Mouse (Mus musculus): ENCODE results near the gene Rpusd3.

The Rpusd3 gene

DNA sequence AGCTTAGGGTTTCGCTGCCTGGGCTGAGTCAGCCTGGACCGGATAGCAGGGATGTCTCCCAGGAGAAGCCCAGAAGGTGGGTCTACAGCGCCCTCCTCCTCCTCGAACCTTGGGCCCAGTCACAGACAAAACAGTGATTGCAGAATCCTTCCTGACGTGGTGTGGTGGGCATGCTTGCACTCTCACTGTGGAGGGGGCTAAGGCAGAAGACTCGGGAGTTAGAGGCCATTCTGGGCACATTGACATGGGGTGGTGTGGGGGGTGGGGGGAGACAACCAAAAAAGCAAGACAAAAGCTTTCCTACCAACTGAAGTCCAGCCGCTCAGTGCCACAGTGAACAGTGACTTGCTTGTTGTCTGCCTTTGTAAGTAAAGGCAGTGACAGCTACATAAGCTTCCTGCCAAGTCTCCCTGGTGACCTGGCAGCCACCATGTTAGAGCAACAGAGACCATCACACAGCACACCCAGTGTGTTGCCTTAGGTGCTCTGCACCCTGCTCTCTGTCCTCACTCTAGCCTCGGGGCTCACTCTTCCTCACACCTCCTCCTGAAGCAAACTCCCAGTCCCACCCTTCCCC is 34.7 kb downstream of the Rpusd3 start:
- DNase-seq: peak; percentile 39

DNA sequence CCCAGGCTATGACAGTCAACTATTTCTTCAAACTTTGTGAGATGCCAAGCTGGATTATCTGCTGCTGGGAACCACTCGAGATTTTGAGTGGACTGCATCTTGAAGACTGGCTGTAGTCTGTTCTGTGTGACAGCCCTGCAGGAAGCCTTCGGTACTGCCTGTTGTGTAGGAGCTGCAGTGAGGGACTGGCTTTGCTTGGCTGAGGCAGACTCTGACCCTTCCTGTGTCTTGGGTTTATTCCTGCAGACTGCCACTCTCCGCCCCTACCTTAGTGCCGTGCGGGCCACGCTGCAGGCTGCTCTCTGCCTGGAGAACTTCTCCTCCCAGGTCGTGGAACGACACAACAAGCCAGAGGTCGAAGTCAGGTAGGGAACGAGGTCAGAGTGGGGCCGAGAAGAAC is 38.7 kb downstream of the Rpusd3 start:
- DNase-seq: no peak

DNA sequence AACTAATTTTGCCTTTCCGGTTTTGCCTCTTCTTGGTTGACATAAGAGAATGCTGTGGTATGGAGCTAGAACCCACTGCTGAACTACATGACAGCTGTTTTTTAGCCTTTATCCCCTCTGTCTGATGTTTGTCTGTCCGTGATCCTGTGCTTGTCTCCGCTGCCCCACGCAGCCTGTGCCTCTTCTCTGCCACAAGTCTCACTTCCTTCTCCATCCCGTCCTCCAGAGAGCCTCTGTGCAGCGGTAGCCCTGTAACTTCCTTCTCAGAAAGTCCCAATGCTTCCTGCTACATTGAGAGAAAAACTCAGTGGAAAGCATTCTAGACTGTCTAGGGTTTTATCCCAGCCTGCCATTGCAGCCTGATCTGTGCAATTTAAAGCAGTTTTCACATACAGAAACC is 39.9 kb downstream of the Rpusd3 start:
- DNase-seq: no peak

DNA sequence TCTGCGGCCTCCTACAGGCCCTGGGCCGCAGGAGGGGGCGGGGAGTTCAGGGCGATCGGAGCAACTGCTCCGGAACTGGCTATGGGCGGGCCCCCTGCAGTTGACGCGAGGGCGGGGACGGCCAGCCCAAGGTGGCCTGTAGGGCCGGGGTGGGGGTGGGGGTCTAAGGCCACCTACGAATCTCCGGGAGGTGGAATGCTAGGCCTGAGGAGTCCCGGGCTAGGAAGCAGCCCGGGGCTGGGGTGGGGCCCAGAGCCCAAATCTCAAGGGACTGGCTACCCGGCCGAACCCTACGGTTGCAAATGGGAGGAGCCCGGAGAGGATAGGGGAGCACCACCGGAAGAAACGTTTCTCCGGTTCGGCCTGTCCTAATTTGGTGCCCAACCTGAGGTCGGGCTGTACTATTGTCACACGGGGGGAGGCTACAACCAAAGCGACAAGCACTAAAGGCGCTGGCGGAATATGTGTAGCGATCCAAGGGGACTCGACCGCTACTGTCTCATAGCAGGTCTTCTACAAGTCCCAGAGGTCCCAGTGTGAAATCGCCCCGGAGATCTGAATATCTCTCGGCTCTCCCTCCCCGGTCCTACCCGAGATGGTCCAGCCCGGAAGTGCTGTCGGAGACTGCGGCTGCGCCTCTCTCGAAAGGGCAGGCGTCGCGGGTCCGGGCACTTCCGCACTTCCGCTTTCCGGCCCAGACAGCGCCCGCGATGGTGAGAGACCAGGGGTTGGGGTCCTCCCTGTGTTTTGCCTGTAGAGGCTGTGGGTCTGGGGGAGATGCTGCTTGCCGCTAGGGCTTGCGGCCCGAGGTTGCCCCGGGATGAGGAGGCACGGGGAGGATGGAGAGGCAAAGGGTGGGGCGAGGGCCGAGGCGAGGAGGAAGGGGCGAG is 41.4 kb downstream of the Rpusd3 start, which contains the start of the genes Tada3 and Arpc4:
Tada3 (minus strand) TSS at position 388 of the 890 bp plus-strand sequence.
Arpc4 (plus strand) TSS at position 620 of the 890 bp plus-strand sequence.
- peak; percentile 92 for DNase-seq

DNA sequence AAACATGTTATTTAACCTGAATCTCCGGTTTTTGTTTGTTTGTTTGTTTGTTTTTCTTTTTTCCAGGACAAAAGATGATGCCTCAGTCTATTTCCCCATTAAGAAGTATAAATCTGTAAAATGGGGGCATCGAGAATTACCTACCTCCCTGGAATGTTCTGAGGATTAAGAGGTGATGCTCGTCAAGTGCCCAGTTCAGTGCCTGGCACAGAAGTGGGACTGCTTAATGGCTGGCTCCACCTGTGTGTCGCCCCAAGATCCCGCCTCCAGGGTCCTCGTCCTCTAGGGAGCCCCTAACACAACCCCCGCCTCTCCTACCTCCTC is 42.0 kb downstream of the Rpusd3 start:
- DNase-seq: no peak

DNA sequence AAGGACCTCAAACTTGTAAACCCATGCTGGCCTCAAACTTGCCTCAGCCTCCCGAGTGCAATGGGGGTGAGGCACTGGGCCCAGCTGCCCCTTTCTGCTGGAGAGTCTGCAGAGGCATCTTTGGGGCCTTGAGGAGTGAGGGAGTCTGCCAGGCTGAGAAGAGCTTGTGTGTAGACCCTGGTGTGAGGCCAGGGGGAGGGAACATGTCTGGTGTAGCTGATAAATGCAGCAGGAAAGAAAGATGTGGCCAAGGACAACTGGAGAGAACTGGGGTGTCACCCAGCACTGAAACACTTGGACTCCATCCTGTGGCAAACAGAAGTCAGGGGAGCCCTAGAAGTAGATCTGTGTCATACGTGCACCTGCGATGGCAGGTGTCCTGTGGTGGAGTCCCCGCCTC is 45.6 kb downstream of the Rpusd3 start:
- DNase-seq: no peak

DNA sequence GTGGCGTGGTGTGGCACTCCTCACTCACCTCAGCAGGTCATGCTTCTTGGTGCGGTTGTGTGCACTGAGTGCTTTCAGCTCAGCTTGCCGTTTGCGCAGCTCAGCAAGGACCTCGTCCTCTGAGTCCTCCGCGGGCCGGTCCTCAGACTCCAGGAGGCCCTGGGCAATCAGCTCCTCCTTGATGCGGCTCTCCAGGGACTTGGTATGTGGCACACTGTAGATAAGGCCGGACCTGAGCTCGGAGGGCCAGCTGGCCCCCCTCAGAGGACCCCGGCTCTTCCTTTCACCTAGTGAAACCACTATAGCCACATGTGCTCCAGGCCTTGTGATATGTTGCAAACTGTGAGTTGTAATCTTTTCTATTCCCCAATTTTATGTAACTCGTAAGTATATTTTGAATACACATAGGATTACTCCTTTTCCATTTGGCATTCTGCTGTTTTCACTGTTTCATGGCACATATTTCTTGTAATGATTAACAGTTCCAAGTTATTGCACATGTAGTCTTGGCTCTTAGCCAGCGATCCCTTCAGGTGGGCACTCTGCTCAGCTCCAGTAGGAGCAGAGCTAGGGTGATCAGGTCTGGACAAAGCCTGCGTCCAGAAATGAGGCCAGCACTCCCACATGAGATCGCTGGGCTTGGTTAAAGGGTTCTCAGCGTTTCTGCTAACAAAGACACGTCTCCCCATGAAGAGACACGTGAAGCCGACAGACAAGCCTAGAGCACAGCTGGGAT is 48.8 kb downstream of the Rpusd3 start:
- no peak for DNase-seq

DNA sequence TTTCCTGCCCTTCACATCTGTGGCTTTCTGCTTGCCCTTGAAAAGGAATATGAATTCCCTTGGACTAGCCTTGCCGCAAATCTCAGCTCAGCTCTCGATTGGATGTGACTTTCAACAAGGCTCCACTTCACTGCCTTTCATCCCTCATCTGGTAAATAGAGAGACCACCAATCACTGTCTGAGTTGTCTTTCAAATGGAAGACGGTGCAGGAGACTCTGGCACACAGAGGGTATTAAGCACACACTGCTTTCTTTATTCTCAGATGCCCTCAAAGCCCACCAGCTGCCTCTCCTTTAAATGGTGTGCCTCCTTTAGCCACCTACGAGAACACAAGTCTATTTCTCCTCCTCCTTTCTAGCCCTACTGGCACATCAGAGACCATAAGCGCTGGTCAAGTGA is 50.6 kb downstream of the Rpusd3 start:
- no peak for DNase-seq

DNA sequence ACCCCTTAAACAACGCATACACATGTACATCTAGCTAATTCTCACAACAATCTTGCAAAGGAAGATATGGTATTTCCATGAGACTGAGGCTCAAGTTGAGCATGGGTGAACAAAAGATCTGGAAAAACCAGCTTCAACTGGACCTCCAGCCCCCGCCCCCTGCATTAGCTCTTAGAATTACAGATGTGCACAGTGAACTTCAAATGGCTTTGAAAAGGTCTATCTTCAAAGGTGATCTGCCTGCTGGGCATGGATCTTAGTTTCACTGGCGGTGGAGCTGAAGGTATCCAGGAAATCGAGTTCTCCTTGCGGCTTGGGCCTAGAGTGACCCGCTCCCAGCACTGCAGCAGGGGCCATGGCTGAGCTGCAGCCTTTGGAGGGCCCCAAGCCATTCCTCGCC is 51.0 kb downstream of the Rpusd3 start:
- DNase-seq: no peak

DNA sequence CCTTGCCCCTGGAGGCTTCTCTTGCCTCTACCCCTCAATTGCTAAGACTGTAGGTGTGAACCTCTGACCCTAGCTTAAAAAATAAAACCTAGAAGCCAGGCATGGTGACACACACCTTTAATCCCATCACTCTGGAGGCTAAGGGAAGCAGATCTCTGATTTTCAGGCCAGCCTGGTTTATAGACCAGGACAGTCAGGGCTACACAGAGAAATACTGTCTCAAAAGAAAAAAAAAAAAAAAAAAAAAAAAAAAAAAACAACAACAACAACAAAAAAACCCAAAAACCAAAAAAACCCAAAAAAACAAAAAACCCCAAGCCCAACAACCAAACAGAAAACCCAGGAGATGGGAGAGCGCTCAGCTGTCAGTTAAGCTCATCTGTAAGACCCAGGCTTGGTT is 51.6 kb downstream of the Rpusd3 start:
- DNase-seq: no peak

DNA sequence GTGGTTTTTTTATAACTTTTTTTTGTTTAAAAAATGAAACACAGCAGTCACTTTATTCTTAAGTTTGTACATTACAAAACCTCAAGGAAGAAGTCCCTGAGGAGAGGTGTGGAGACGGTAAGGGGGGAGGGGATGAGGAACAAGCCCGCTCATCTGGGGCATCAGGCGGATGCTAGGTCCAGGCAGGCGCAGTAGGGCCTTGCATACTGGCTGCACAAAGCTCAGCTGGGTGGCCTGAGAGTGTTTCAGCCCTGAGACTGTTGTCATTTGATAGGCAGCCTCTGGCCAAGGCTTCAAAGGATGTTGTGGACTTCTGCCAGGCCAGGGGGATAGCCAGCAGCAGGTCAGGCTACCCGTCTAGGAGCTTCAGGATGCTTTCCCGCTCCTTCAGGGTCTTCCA is 52.5 kb downstream of the Rpusd3 start:
- no peak for DNase-seq
